Mouse (Mus musculus) erythroid progenitor cell, adult 5-6 weeks (primary cell): ENCODE data around the gene Zfp207. TPM values are rescaled to one million over a fixed set of nuclear protein-coding genes. Genes with fewer than 3 reads are reported as not detected.

Experiments
- total RNA-seq, 2 experiments: library from RNA; stranded (forward) in 1 of 2; stranded (reverse) in 1 of 2; fragments of 150-400 nt in 1 of 2; fragments of 186-747, 209-891 nt in 1 of 2; gene quantifications; 2 replicates each; pipeline versions ENCODE4 v1.2.3 to v1.2.4; 2015 to 2017; ENCODE audit warnings: low replicate concordance in 2 of 2

The Zfp207 gene
- total RNA-seq, 2 experiments from 2014 or later, result 295 to 462 TPM

Other genes starting within 250 kb of the Zfp207 start
- 2.9 and 3.4 TPM in 2 replicates for gene Tefm, start 241.1 kb upstream of the Zfp207 start, total RNA-seq (2015; ENCODE audit: low replicate concordance)
- gene Tefm, start 241.1 kb upstream of the Zfp207 start, total RNA-seq (2017; ENCODE audit: low replicate concordance), result 3.7 and 5.8 TPM in 2 replicates
- gene Adap2, start 229.2 kb upstream of the Zfp207 start, total RNA-seq (2015; ENCODE audit: low replicate concordance), result 2.5 TPM in 1 of 2 replicates, not detected in the other
- 1.5 and 1.8 TPM in 2 replicates for gene Adap2, start 229.2 kb upstream of the Zfp207 start, total RNA-seq (2017; ENCODE audit: low replicate concordance)
- gene Rnf135, start 199.4 kb upstream of the Zfp207 start, total RNA-seq (2015; ENCODE audit: low replicate concordance), result 1.7 and 3.6 TPM in 2 replicates
- 1.5 TPM in 1 of 2 replicates, not detected in the other for gene Rnf135, start 199.4 kb upstream of the Zfp207 start, total RNA-seq (2017; ENCODE audit: low replicate concordance)
- 10.1 and 14.4 TPM in 2 replicates for gene Rhot1, start 174.3 kb upstream of the Zfp207 start, total RNA-seq (2015; ENCODE audit: low replicate concordance)
- 3.4 and 10.5 TPM in 2 replicates for gene Rhot1, start 174.3 kb upstream of the Zfp207 start, total RNA-seq (2017; ENCODE audit: low replicate concordance)
- gene Rhbdl3, start 82.4 kb upstream of the Zfp207 start, total RNA-seq (2015; ENCODE audit: low replicate concordance), result not detected in 2 replicates
- not detected in 2 replicates for gene Rhbdl3, start 82.4 kb upstream of the Zfp207 start, total RNA-seq (2017; ENCODE audit: low replicate concordance)
- 5.8 and 7.5 TPM in 2 replicates for gene 5730455P16Rik, start 5.2 kb upstream of the Zfp207 start, total RNA-seq (2015; ENCODE audit: low replicate concordance)
- 4.5 and 5.8 TPM in 2 replicates for gene 5730455P16Rik, start 5.2 kb upstream of the Zfp207 start, total RNA-seq (2017; ENCODE audit: low replicate concordance)
- gene Psmd11, start 45.3 kb downstream of the Zfp207 start, total RNA-seq (2015; ENCODE audit: low replicate concordance), result 68.3 and 71.4 TPM in 2 replicates
- 68.3 and 100.0 TPM in 2 replicates for gene Psmd11, start 45.3 kb downstream of the Zfp207 start, total RNA-seq (2017; ENCODE audit: low replicate concordance)
- gene Cdk5r1, start 93.7 kb downstream of the Zfp207 start, total RNA-seq (2015; ENCODE audit: low replicate concordance), result 2.5 and 5.4 TPM in 2 replicates
- gene Cdk5r1, start 93.7 kb downstream of the Zfp207 start, total RNA-seq (2017; ENCODE audit: low replicate concordance), result 2.0 and 2.1 TPM in 2 replicates